Mouse (Mus musculus) midbrain, embryonic 15.5 days (tissue): Measurements from ENCODE around the gene Kdr. TPM values are rescaled to one million over a fixed set of nuclear protein-coding genes. Genes with fewer than 3 reads are reported as not detected.
"Not testable (repeated sequence)": the region's sequence is repeated elsewhere in the genome, so short reads cannot be mapped to it uniquely, and the experiment has no call there.

Source experiments
- ATAC-seq: fragments of 200-750 bp; cut with Nextera tagmentation; replicated peaks from 2 replicates; pipeline ENCODE4 v1.8.0; 2017; ENCODE audit warnings: moderate TSS enrichment
- H3K27ac ChIP-seq: fragments of 300-500 bp; sonication (generic); 2 replicates; pipeline ENCODE4 v1.5.1; 2015; ENCODE audit warnings: mild to moderate bottlenecking, inconsistent platforms
- H3K27me3 ChIP-seq: fragments of 300-500 bp; sonication (generic); replicated peaks from 2 replicates; pipeline ENCODE4 v1.6.1; 2015; ENCODE audit warnings: inconsistent platforms
- H3K36me3 ChIP-seq: fragments of 300-500 bp; sonication (generic); replicated peaks from 2 replicates; pipeline ENCODE4 v1.6.1; 2015; ENCODE audit warnings: inconsistent platforms
- H3K4me1 ChIP-seq: fragments of 300-500 bp; sonication (generic); 2 replicates; pipeline ENCODE4 v1.6.1; 2015; ENCODE audit warnings: inconsistent platforms
- H3K4me2 ChIP-seq: fragments of 300-500 bp; sonication (generic); 2 replicates; pipeline ENCODE4 v1.6.1; 2015; ENCODE audit warnings: inconsistent platforms, mild to moderate bottlenecking, moderate library complexity
- H3K4me3 ChIP-seq: fragments of 300-500 bp; sonication (generic); 2 replicates; pipeline ENCODE4 v1.5.1; 2015; ENCODE audit warnings: mild to moderate bottlenecking, inconsistent platforms
- H3K9ac ChIP-seq: fragments of 300-500 bp; sonication (generic); 2 replicates; pipeline ENCODE4 v1.6.1; 2015; ENCODE audit warnings: mild to moderate bottlenecking, inconsistent platforms
- H3K9me3 ChIP-seq: fragments of 300-500 bp; sonication (generic); 2 replicates; pipeline ENCODE4 v1.6.1; 2016; ENCODE audit warnings: inconsistent platforms
- WGBS: fragments of 180-500 bp; shearing (Covaris S2); methylation state at CpG from one replicate; pipeline ENCODE4 v1.1.7; 2015; ENCODE audit warnings: mixed read lengths; 5-methylcytosine and 5-hydroxymethylcytosine counted together
- polyA plus RNA-seq: library from polyadenylated mRNA; unstranded; fragments of >200 nt; fragmentation: Nextera tagmentation; extraction: Ambion mirVana; gene quantifications from 2 replicates; pipeline ENCODE4 v1.2.1, GENCODE M21; 2015

Gene Kdr
- polyA plus RNA-seq, 1 experiment from 2014 or later, result 25.4 TPM

DNA sequence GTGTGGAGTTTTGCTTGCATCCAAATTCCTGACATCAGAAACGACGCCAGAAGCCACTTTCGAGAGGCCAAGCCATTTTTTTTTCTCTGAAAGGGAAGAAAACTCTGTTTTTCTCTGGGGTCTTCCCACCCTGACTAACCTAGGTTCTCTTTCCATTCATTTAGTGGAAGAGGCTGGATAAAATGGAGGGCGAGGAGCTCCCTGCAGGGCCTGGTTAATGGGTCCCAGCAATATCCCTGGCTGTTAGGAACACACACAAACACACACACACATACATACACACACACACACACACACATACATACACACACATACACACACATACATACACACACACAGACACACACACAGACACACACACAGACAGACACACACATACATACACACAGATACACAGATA is 46.8 kb downstream of the Kdr start:
- H3K4me1 ChIP-seq, H3K9ac ChIP-seq, H3K4me3 ChIP-seq, H3K4me2 ChIP-seq, H3K27ac ChIP-seq, ATAC-seq, H3K27me3 ChIP-seq, H3K9me3 ChIP-seq, H3K36me3 ChIP-seq: not testable (repeated sequence)
- 89% methylated on average over 4 of the region's 4 CpGs for whole genome bisulfite sequencing

DNA sequence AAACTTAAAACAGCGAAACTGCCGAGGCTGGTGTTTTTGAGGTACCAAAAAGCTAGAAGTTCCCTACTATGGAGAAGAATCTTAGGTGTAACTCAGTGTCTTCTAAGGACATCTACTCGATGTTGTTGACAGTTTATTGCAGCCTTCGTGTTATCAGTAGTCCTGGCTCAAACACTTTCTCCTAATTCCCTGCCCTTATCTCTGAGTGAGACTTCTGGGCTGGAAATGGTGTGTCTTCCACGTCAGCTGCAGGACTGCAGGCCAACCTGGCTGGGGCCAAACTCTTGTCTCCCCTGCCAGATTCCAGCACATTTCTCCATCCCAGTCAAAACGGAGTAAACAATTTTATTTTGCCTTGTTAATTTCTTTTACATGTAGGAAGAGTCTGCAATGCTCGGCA is 48.3 kb downstream of the Kdr start:
- Histone ChIP-seq H3K4me2 (no peak overlapping the region), H3K27ac (no peak overlapping the region), H3K9me3 (no peaks in the 10 kb centered on the region), H3K27me3 (no peaks in the 10 kb centered on the region), H3K9ac (no peak overlapping the region), H3K4me1 (no peaks in the 10 kb centered on the region), H3K4me3 (no peak overlapping the region), H3K36me3 (no peaks in the 10 kb centered on the region)
- 82% methylated on average over 7 of the region's 7 CpGs for WGBS
- no peak for ATAC-seq

DNA sequence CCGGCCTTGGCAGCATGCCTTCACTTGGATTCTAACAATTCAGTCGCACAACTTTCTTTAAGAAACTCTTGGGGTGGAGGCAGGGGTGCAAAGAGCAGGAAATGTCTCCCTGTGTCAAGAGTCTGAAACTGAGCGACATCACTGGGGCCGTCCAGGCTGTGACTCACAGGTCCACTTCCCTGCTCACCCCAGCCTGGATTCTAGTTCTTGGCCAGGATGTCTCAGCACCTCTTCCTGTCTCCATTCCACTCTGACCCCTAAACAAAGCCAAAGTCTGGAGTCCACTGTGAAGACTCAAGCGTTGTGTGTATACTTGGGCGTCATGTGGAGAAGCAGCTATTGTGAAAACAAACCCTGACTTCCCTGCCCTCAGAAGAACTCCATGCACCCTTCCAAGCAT is 55.6 kb downstream of the Kdr start:
- H3K9me3 ChIP-seq, result no peaks in the 10 kb centered on the region
- no peak overlapping the region for H3K27ac ChIP-seq
- ATAC-seq, result no peak
- H3K4me3 ChIP-seq, result no peak overlapping the region
- no peak overlapping the region for H3K9ac ChIP-seq
- no peaks in the 10 kb centered on the region for H3K27me3 ChIP-seq
- WGBS, result 86% methylated on average over 6 of the region's 6 CpGs
- no peaks in the 10 kb centered on the region for H3K4me1 ChIP-seq
- no peaks in the 10 kb centered on the region for H3K36me3 ChIP-seq
- H3K4me2 ChIP-seq, result no peak overlapping the region

DNA sequence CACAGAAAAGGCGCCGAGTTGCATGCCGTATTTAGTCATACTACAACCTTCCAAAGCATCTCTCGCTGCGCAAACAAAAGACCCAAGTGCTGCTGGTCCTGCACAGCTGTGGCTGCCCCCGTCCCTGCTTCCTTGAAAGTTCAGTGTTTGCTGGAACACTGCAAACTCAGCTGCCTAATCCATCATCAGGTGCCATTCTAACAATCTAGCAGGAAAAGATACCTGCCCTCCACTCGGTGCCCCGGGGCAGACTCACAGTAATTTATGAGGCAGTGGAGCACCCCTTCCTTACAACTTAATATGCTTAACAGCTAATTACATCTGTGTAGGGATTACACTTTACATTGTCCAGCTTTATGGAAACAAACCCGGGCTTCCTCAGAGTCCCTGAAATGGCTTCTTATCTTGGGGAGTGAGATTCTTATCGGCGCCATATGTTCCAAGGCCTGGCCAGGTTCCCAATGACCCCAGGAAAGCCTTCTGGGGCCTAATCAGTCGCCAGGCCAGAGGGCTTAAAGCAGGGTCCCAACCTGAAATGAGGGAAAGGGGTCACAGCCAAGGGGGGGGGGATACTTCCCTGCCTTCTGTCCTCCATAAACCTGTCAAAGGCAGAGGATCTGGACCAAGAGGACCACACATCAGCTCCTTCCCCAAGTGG is 56.4 kb downstream of the Kdr start:
- Histone ChIP-seq H3K9me3 (no peaks in the 10 kb centered on the region), H3K36me3 (no peaks in the 10 kb centered on the region), H3K4me2 (no peak overlapping the region), H3K4me3 (no peak overlapping the region), H3K27me3 (no peaks in the 10 kb centered on the region), H3K27ac (no peak overlapping the region), H3K4me1 (no peaks in the 10 kb centered on the region), H3K9ac (no peak overlapping the region)
- ATAC-seq, result no peak
- WGBS, result 75% methylated on average over 12 of the region's 12 CpGs

DNA sequence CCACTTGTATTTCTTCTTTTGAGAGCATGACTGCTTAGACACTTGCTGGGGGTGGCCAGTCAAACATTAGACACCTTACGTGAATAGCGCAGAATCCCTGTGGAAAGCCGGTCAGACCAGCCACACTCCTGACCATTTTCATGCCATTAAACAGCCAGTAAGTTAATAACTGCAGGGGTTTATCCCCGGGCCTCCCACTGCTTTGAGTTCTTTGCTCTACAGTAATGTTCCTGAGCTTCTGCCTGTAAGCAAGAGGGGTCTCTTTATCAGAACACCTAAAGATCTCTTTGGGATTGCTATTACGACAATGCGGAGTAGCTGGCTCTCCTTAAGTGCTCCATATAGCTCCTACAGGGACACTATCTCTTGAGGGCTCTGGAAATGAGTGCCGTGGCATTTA is 58.7 kb downstream of the Kdr start:
- WGBS, result 85% methylated on average over 7 of the region's 7 CpGs
- H3K27ac ChIP-seq, result no peak overlapping the region
- no peak overlapping the region for H3K4me3 ChIP-seq
- H3K9me3 ChIP-seq, result no peaks in the 10 kb centered on the region
- H3K27me3 ChIP-seq, result no peaks in the 10 kb centered on the region
- H3K36me3 ChIP-seq, result no peaks in the 10 kb centered on the region
- no peak overlapping the region for H3K9ac ChIP-seq
- H3K4me2 ChIP-seq, result no peak overlapping the region
- ATAC-seq, result no peak
- no peaks in the 10 kb centered on the region for H3K4me1 ChIP-seq

DNA sequence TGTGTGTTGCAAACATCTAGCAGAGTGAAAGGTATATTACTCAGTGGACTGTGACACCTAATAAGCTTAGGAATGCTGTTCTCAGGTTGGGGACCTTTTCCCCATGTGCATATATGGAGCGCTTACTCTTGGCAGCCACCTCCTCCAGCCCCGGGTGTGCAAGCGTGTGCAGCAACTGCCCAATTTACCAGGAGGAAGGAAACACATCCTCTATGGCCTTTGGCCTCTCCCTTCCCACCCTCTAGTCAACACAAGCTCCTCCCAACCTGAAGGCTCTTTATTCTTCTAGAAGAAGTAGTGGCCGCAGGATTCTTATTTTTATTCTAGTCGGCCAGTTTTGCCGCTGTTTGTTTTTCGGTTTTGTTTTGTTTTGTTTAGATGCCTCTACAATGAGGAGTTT is 60.1 kb downstream of the Kdr start:
- Histone ChIP-seq H3K4me3 (no peak overlapping the region), H3K36me3 (no peaks in the 10 kb centered on the region), H3K27ac (no peak overlapping the region), H3K27me3 (no peaks in the 10 kb centered on the region), H3K4me1 (no peaks in the 10 kb centered on the region), H3K9ac (no peak overlapping the region), H3K9me3 (no peaks in the 10 kb centered on the region), H3K4me2 (no peak overlapping the region)
- no peak for ATAC-seq
- 86% methylated on average over 7 of the region's 7 CpGs for WGBS

DNA sequence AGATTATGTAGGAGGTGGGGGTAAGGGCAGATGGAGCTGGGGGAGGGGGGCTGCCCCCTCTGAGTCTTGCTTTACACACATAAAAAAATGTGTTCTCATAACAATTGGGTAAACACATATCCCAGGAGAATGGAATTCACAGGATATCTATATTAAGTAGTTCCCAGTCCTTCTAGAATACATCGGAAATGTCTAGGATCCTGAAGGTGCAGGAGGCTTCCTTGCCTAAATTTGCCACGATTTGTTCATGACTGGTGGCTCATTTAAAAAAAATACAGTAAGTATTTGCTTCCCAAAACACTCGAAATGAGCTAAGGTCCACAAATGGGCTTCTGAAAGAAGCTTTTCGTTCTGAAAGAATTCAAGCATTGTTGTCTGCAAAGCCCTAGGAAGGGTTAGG is 61.0 kb downstream of the Kdr start:
- WGBS, result 83% methylated on average over 4 of the region's 4 CpGs

DNA sequence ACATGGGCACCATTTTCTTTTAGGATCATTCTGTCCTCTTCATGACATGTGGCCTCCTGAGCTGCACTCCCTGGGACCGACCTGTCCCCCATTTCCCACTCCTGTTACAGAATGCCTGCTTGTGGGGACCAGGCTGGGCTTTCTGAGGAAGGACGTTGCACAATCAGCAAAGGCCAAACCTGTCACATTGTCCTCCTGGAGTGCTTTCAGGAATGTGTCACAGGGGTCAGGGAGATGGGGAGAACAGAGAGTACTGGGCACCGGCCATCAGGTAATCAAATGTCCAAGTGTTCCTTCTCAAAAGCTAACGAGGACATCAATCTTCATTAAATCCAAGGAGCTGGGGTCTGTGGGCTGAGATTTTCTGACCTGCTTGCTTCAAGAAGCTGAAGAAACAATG is 72.2 kb downstream of the Kdr start:
- no peak overlapping the region for H3K4me2 ChIP-seq
- H3K36me3 ChIP-seq, result no peaks in the 10 kb centered on the region
- ATAC-seq, result no peak
- no peaks in the 10 kb centered on the region for H3K4me1 ChIP-seq
- H3K4me3 ChIP-seq, result no peak overlapping the region
- H3K27me3 ChIP-seq, result no peaks in the 10 kb centered on the region
- WGBS, result 59% methylated on average over 4 of the region's 4 CpGs
- H3K9ac ChIP-seq, result no peak overlapping the region
- H3K27ac ChIP-seq, result no peak overlapping the region
- no peaks in the 10 kb centered on the region for H3K9me3 ChIP-seq

More for the DNA sequence above, 61.0 kb downstream of the Kdr start:
- no peak overlapping the region for H3K4me2 ChIP-seq
- H3K27ac ChIP-seq, result no peak overlapping the region
- ATAC-seq, result no peak
- no peak overlapping the region for H3K9ac ChIP-seq
- no peaks in the 10 kb centered on the region for H3K4me1 ChIP-seq
- H3K4me3 ChIP-seq, result no peak overlapping the region
- H3K9me3 ChIP-seq, result no peaks in the 10 kb centered on the region
- no peaks in the 10 kb centered on the region for H3K27me3 ChIP-seq
- no peaks in the 10 kb centered on the region for H3K36me3 ChIP-seq

DNA sequence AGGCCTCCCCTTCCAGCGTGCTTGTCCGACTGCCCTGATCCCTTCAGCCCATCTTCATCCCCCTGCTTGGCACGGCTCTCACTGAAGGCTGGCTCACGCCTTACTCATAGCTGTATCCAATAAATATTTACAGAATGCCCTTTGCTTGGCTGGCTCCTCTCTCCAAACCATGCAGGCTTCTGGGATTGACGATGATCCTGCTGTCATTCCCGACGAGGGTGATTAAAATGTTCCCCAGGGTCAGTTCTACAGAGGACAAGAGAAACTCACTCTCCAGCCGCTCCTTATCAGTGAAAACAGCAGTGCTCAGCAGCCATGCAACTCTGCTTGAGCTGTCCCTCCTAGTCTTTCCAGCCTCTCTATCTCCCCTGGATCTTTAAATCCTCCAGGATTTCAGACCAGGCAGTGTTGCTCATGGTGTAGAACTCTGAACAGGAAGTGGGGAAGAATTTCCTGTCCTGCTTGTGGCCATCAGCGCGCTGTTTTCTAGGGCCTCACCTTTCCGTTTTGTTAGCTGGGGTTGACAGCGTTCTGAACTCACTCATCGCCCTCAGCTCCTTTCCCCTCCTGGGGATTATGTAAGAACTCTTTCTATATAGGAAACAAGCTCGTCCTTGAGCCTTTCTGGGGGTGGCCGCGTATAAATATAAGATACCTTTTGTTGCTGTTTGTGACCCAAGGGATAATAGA is 77.9 kb downstream of the Kdr start:
- Histone ChIP-seq H3K4me3 (no peak overlapping the region), H3K4me2 (no peak overlapping the region), H3K4me1 (peaks cover 14% of the 10 kb centered on the region), H3K9ac (no peak overlapping the region), H3K9me3 (no peaks in the 10 kb centered on the region), H3K36me3 (no peaks in the 10 kb centered on the region), H3K27ac (no peak overlapping the region), H3K27me3 (no peaks in the 10 kb centered on the region)
- 58% methylated on average over 16 of the region's 16 CpGs for WGBS
- ATAC-seq, result no peak

DNA sequence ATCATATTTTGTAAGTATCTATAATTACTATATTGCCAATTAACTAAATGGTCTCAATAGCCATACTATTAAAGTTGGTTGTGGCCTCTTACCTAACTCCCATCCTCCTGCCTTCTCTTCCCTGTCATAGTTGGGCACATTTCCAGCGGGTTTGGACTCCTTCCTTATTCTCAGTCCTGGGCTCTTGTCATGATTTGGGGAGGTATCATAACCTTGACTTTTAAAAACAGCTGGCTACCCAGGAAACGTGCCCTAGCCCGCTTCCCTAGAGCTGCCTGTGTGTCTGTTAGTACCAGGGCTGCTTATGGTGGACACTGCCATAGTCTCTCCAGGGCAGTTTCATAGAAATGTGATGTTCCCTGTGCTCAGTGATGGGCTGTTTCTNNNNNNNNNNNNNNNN is 82.9 kb downstream of the Kdr start:
- no peak overlapping the region for H3K4me3 ChIP-seq
- H3K4me2 ChIP-seq, result no peak overlapping the region
- WGBS, result 94% methylated on average over 3 of the region's 3 CpGs
- H3K9ac ChIP-seq, result no peak overlapping the region
- no peak for ATAC-seq
- H3K4me1 ChIP-seq, result peaks cover 12% of the 10 kb centered on the region
- H3K9me3 ChIP-seq, result no peaks in the 10 kb centered on the region
- no peak overlapping the region for H3K27ac ChIP-seq
- H3K36me3 ChIP-seq, result no peaks in the 10 kb centered on the region
- H3K27me3 ChIP-seq, result no peaks in the 10 kb centered on the region

DNA sequence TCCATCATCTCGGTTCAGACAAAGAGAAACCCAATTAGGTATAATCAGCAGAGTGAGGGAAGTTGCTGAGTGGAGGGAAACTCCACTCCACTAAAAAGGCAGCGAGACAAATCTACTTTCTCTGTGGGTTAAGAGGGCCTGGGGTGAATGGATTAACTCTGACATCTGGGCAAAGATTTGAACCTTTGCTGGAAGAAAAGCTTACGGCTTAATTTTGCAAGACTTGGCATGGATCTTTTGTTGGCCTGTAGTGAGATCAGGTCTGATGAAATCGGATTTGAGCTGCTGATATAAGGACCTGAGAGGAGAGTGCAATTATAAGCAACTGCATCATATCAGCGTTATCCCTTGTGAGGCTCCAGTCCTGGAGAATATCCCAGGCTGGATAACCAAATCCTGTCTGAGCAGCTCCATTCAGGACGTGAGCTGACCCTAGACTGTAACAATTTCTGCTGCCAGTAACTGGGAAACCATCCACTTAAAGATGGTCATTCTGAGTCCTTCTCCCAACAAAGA is 85.2 kb downstream of the Kdr start:
- H3K36me3 ChIP-seq, result no peaks in the 10 kb centered on the region
- no peak overlapping the region for H3K27ac ChIP-seq
- H3K9me3 ChIP-seq, result no peaks in the 10 kb centered on the region
- no peak for ATAC-seq
- no peak overlapping the region for H3K9ac ChIP-seq
- H3K27me3 ChIP-seq, result no peaks in the 10 kb centered on the region
- no peak overlapping the region for H3K4me2 ChIP-seq
- 25% methylated on average over 6 of the region's 6 CpGs for WGBS
- peaks cover 10% of the 10 kb centered on the region for H3K4me1 ChIP-seq
- no peak overlapping the region for H3K4me3 ChIP-seq
